Mouse (Mus musculus) spleen, adult 2 months (tissue): Measurements from ENCODE around the gene Crtc1.
A peak's percentile ranks its signal among the peaks of the same experiment; 100 is the strongest.

Experiments
- CTCF ChIP-seq: fragments of 200-500 bp; IDR thresholded peaks from 2 replicates; pipeline ENCODE4 v1.5.1; 2011; ENCODE audit warnings: mild to moderate bottlenecking, inconsistent platforms; ENCODE audit not compliant: insufficient read depth, insufficient read length, insufficient replicate concordance; ENCODE audit errors: extremely low read depth
- POLR2A ChIP-seq: fragments of 200-500 bp; IDR thresholded peaks from 2 replicates; pipeline ENCODE4 v1.6.1; 2011; ENCODE audit warnings: low read depth, low read length, inconsistent platforms

DNA sequence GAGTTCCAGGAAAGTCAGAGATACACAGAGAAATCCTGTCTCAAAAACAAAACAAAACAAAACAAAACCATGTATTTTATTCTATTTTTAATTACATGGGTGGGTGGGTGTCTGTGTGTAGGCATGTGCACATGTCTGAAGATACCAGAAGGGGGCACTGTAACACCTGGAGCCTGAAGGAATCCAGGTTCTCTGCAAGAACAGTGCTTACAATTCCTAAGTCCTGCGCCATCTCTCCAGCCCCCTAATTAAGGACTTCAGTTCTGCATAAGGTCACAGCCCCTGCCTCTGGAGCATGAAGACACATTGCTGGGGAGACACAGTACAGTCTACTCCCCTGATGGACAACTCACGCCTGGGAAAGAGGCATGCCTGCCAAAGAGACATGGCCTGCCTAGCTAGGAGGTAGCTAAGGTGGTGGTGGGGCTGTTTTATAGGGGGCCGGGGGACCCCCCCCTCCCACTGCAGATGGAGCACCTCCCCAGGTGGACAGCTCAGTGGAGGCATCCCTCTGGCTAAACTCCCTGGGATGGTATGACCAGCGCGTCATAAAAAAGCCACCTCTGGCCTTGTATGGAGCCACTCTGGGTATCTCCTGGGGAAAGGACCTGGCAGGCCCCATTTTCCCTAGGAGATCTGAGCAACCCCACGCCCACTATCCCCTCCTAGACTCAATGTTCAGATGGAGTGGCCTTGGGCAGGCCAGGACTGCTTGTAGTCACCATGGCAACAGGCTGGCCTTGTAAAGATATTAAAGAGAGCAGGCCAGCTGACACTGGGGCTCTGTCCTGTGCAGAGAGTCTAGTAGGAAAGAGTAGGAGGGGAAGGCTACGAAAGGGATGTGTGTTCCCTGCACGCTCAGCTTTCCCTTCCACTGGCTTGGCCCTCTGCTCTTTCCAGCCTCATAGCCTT lies 23.6 kb downstream of the Crtc1 start:
- TF ChIP-seq CTCF = peak; percentile 22; the same call in 1 of the 2 replicates
- TF ChIP-seq POLR2A = no peak
